In the genomic region with DNA sequence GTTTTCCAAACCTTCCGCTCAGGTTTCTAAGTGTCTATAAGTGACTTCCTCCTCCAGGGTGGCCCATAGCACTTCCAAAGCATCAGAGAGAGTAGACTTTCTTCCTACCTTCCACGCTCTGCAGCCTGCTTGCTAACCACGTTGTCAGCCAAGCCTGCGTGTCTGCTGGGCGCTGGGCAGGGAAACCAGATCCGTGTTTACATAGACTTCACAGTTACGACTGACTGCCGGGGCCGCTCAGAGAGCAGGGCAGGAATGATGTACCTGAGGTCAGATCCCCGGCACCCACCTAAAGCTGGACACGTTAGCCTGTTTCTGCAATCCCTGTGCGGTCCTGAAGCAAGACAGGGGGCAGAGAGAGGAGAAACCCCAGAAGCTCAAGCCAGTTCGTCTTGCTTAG, we compare ENCODE assay signal across 14 mouse cellular contexts. TPM values are rescaled to one million over a fixed set of nuclear protein-coding genes. Genes with fewer than 3 reads are reported as not detected.
DNase-seq lines count a peak whose midpoint lies in the region; ATAC-seq lines count a peak whose summit lies in the region.
"Had no signal": no experiment of that assay in that cellular context is flagged by ENCODE, and none has a peak within 500 bp of the region (broad histone marks: within the 10 kb centered on the region; RNA-seq: fewer than 3 reads in every experiment).

No protein-coding gene starts in this region.

- peak overlapping the region; percentile 53 for H3K27ac ChIP-seq in kidney, embryonic 16.5 days (ENCODE audit: low read length)
- H3K27ac ChIP-seq in embryonic facial prominence, embryonic 10.5 days (replicated peaks), result peak overlapping the region; percentile 37; the same call in 1 of the 2 replicates
- H3K27ac ChIP-seq in hindbrain, embryonic 14.5 days, result peak overlapping the region; percentile 68

- H3K4me3 ChIP-seq in kidney, embryonic 16.5 days (ENCODE audit: low read length), result no peak overlapping the region
- H3K4me3 ChIP-seq in embryonic facial prominence, embryonic 10.5 days, result no peak overlapping the region
- no peak overlapping the region for H3K4me3 ChIP-seq in hindbrain, embryonic 14.5 days (replicated peaks; ENCODE audit: low read length)

- ATAC-seq in kidney, embryonic 16.5 days (ENCODE audit: low FRiP score, low TSS enrichment), result peak; percentile 62; the same call in 1 of the 2 replicates
- no peak for ATAC-seq in hindbrain, embryonic 14.5 days (ENCODE audit: low FRiP score)
- ATAC-seq in CD4-positive, CD25-positive, alpha-beta regulatory T cell, adult 4 months, result no peak
- ATAC-seq: lung, postnatal 0 days had no signal

- H3K4me2 ChIP-seq in kidney, embryonic 16.5 days (replicated peaks; ENCODE audit: low read depth, low read length), result no peak overlapping the region
- no peak overlapping the region for H3K4me2 ChIP-seq in hindbrain, embryonic 14.5 days (replicated peaks)

- peaks cover 30% of the 10 kb centered on the region for H3K36me3 ChIP-seq in kidney, embryonic 16.5 days (ENCODE audit: insufficient read depth, low read length)
- peaks cover 66% of the 10 kb centered on the region for H3K36me3 ChIP-seq in embryonic facial prominence, embryonic 10.5 days (replicated peaks)
- peaks cover 37% of the 10 kb centered on the region for H3K36me3 ChIP-seq in hindbrain, embryonic 14.5 days (replicated peaks; ENCODE audit: control insufficient read depth, insufficient read depth)

- peak; percentile 54 for DNase-seq in gastrocnemius, adult 18-20 months (ENCODE audit: low spot score)
- no peak for DNase-seq in gastrocnemius, postnatal 4 days (ENCODE audit: low spot score in 2 of 2)
- no peak for DNase-seq in kidney, adult 18-20 months
- DNase-seq in embryonic facial prominence, embryonic 10.5 days (ENCODE audit: low spot score), result no peak
- DNase-seq in hindbrain, embryonic 14.5 days (ENCODE audit: low spot score), result no peak
- no peak for DNase-seq in lung, adult 18-20 months
- DNase-seq: cerebellum, postnatal 14 days; gastrocnemius, postnatal 36 days; kidney, postnatal 36 days; thymus, postnatal 25 days had no signal

- H3K4me1 ChIP-seq in kidney, embryonic 16.5 days (ENCODE audit: insufficient read depth, low read length), result peaks cover 38% of the 10 kb centered on the region
- H3K4me1 ChIP-seq in embryonic facial prominence, embryonic 10.5 days, result peaks cover 26% of the 10 kb centered on the region
- H3K4me1 ChIP-seq in hindbrain, embryonic 14.5 days (replicated peaks; ENCODE audit: control insufficient read depth, insufficient read depth, low read length), result peaks cover 17% of the 10 kb centered on the region

- H3K9me3 ChIP-seq in kidney, embryonic 16.5 days (ENCODE audit: low read length), result no peaks in the 10 kb centered on the region
- no peaks in the 10 kb centered on the region for H3K9me3 ChIP-seq in embryonic facial prominence, embryonic 10.5 days
- H3K9me3 ChIP-seq in hindbrain, embryonic 14.5 days (ENCODE audit: control insufficient read depth, low read length), result no peaks in the 10 kb centered on the region

- no peaks in the 10 kb centered on the region for H3K27me3 ChIP-seq in kidney, embryonic 16.5 days (ENCODE audit: insufficient read depth, low read length)
- no peaks in the 10 kb centered on the region for H3K27me3 ChIP-seq in embryonic facial prominence, embryonic 10.5 days (replicated peaks; ENCODE audit: low read depth, poor library complexity, severe bottlenecking)
- H3K27me3 ChIP-seq in hindbrain, embryonic 14.5 days (ENCODE audit: control insufficient read depth, insufficient read depth, low read length), result no peaks in the 10 kb centered on the region

- WGBS in kidney, embryonic 16.5 days, result 40% methylated on average over 13 of the region's 13 CpGs
- 74% methylated on average over 13 of the region's 13 CpGs for WGBS in embryonic facial prominence, embryonic 10.5 days
- 81% methylated on average over 13 of the region's 13 CpGs for WGBS in hindbrain, embryonic 14.5 days

- no peak overlapping the region for H3K9ac ChIP-seq in kidney, embryonic 16.5 days (replicated peaks; ENCODE audit: low read length)
- peak overlapping the region; percentile 25; the same call in 1 of the 2 replicates for H3K9ac ChIP-seq in hindbrain, embryonic 14.5 days

RNA-seq across cellular contexts. Expression of gene Mrln, which starts 36.1 kb away (rescaled TPM):
- total RNA-seq in gastrocnemius, adult 18-20 months (2021), result 100 to 1,000 TPM; 203 to 226 TPM
- 100 to 1,000 TPM; 151 to 157 TPM for total RNA-seq in gastrocnemius, postnatal 4 days (2021)
- polyA plus RNA-seq in kidney, embryonic 16.5 days (2015; fragmentation: Nextera tagmentation; extraction: Ambion mirVana), result 4.9 and 7.5 TPM in 2 replicates
- 2.1 and 2.6 TPM in 2 replicates for polyA plus RNA-seq in embryonic facial prominence, embryonic 10.5 days (2016; fragmentation: Nextera tagmentation; extraction: Ambion mirVana)
- polyA plus RNA-seq in hindbrain, embryonic 14.5 days (2014; fragmentation: Nextera tagmentation; extraction: Ambion mirVana), result 0.55 and 0.59 TPM in 2 replicates
- not detected for polyA plus RNA-seq in CD4-positive, CD25-positive, alpha-beta regulatory T cell, adult 4 months (2017; shearing (Covaris generic))
- total RNA-seq: left cerebral cortex, postnatal 36 days had no signal
